Mouse (Mus musculus) Patski (cell line): ENCODE results near the gene Cdhr5. TPM values are rescaled to one million over a fixed set of nuclear protein-coding genes. Genes with fewer than 3 reads are reported as not detected.

Experiments used
- ATAC-seq: fragments of 100-300 bp; one replicate; pipeline ENCODE4 v1.8.0; 2021
- CTCF ChIA-PET: fragments of 350-600 bp; sonication (Branson Sonifier 250); formaldehyde crosslinking; loops from one replicate; lab custom pipeline; 2022; ENCODE audit warnings: inconsistent platforms; lab: Charles Lee
- POLR2A ChIA-PET: fragments of 350-600 bp; sonication (Branson Sonifier 250); formaldehyde crosslinking; loops from one replicate; lab custom pipeline; 2022; ENCODE audit warnings: antibody characterized with exemption, inconsistent platforms; lab: Charles Lee
- DNase-seq: peaks from one replicate; pipeline ENCODE4 v3.0.0-alpha.2; 2011; ENCODE audit warnings: low read depth, low spot score
- H3K27me3 ChIP-seq: fragments of 371-371 bp; one replicate; pipeline ENCODE4 v1.5.1; 2021
- CTCF ChIP-seq: fragments of 100-300 bp; IDR thresholded peaks from one replicate; pipeline ENCODE4 v1.5.1; 2021
- in situ Hi-C: fragments of 300-500 bp; cut with MboI; formaldehyde crosslinking; loops from 3 replicates; pipeline ENCODE4 v1.11.1; 2018; ENCODE audit warnings: low pct_unique_long_range_greater_than_20kb, mixed read lengths
- polyA plus RNA-seq: library from polyadenylated mRNA; unstranded; gene quantifications from one replicate; pipeline ENCODE4 v1.2.3, GENCODE M21; 2021

Gene Cdhr5
- polyA plus RNA-seq, 1 experiment from 2014 or later: not detected

- CTCF ChIA-PET: interaction anchor here (1.0 to 1.7 kb wide), 3 partner anchors 12 to 24 kb away, joined by 3 to 4 read pairs (median 3); no protein-coding TSS in a partner anchor
- TF ChIP-seq CTCF: no peak
- no peak for DNase-seq
- peak; percentile 19 for ATAC-seq
- POLR2A ChIA-PET: no interaction called here
- in situ Hi-C loops: no loop called here
- no peaks in the 10 kb centered on the region for H3K27me3 ChIP-seq
Observed at GRCm38 (mm10) chr7:141277701-141278678, 1.4 kb upstream of the Cdhr5 start.

GRCm38 (mm10) chr7:141275356-141275755 is 1.2 kb downstream of the Cdhr5 start:
- in situ Hi-C loops: no loop called here
- DNase-seq (no peak), ATAC-seq (no peak)
- POLR2A ChIA-PET: no interaction called here
- H3K27me3 ChIP-seq: no peaks in the 10 kb centered on the region
- TF ChIP-seq CTCF: no peak
- CTCF ChIA-PET: interaction anchor here (1.2 kb wide), 1 partner anchor 24 kb away, joined by 4 read pairs; no protein-coding TSS in a partner anchor

DNA sequence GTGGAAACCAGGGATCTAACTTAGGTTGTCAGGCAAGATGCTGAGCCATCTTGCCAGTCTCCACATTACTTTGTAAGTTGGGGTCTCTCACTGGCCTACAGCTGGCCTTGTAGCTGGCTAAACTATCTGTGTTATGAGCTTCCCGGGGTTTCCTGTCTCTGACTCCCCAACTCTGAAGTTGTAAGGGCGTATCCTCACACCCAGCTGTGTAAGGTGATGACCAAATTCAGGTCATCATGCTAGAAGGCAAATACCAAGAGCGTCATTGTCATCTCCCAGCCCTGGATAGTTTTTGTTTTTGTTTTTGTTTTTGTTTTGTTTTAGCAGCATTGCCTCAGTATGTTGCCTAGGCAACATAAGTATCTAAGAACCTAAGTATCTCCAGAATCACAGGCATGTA is 6.0 kb downstream of the Cdhr5 start:
- ChIA-PET CTCF (interaction anchor here (1.0 kb wide), 1 partner anchor 25 kb away, joined by 3 read pairs; no protein-coding TSS in a partner anchor), POLR2A (no interaction called here)
- ATAC-seq (no peak), DNase-seq (no peak)
- no peaks in the 10 kb centered on the region for H3K27me3 ChIP-seq
- no peak for TF ChIP-seq CTCF
- in situ Hi-C loops: no loop called here

GRCm38 (mm10) chr7:141269273-141269545 is 7.4 kb downstream of the Cdhr5 start:
- in situ Hi-C loops: loop anchor here (5.0 kb wide), 1 partner anchor 48 kb away; no protein-coding TSS in a partner anchor
- POLR2A ChIA-PET: no interaction called here

GRCm38 (mm10) chr7:141268466-141269272 is 7.9 kb downstream of the Cdhr5 start:
- ATAC-seq (no peak), DNase-seq (no peak)
- no peak for TF ChIP-seq CTCF
- ChIA-PET CTCF (interaction anchor here (1.0 to 1.2 kb wide), 2 partner anchors 34 to 60 kb away, joined by 3 read pairs; partner anchors contain the start of gene Tmem80), POLR2A (no interaction called here)
- H3K27me3 ChIP-seq: no peaks in the 10 kb centered on the region
- in situ Hi-C loops: loop anchor here (5.0 kb wide), 1 partner anchor 49 kb away; no protein-coding TSS in a partner anchor

More at GRCm38 (mm10) chr7:141269273-141269545, 7.4 kb downstream of the Cdhr5 start:
- DNase-seq (no peak), ATAC-seq (no peak)
- CTCF ChIA-PET: interaction anchor here (1.0 to 1.2 kb wide), 2 partner anchors 34 to 59 kb away, joined by 3 read pairs; partner anchors contain the start of gene Tmem80
- H3K27me3 ChIP-seq: no peaks in the 10 kb centered on the region
- no peak for TF ChIP-seq CTCF

GRCm38 (mm10) chr7:141265739-141266561 is 10.6 kb downstream of the Cdhr5 start, which contains the start of gene Irf7:
Irf7 (minus strand) TSS chr7:141266481.
- ATAC-seq (peak; percentile 66), DNase-seq (no peak)
- TF ChIP-seq CTCF: no peak
- ChIA-PET POLR2A (interaction anchor here (0.9 to 1.8 kb wide), 3 partner anchors 11 to 14 kb away, joined by 3 to 5 read pairs (median 4); no protein-coding TSS in a partner anchor), CTCF (no interaction called here)
- no peaks in the 10 kb centered on the region for H3K27me3 ChIP-seq
- in situ Hi-C loops: loop anchor here (5.0 kb wide), 1 partner anchor 51 kb away; no protein-coding TSS in a partner anchor

- POLR2A ChIA-PET: interaction anchor here (1.7 kb wide), 1 partner anchor 15 kb away, joined by 4 read pairs; no protein-coding TSS in a partner anchor
- ATAC-seq: peak; percentile 9
- CTCF ChIA-PET: no interaction called here
- DNase-seq: no peak
- H3K27me3 ChIP-seq: no peaks in the 10 kb centered on the region
- in situ Hi-C loops: loop anchor here (5.0 kb wide), 1 partner anchor 52 kb away; no protein-coding TSS in a partner anchor
- TF ChIP-seq CTCF: no peak
Observed at GRCm38 (mm10) chr7:141265411-141265738, 11.2 kb downstream of the Cdhr5 start.

GRCm38 (mm10) chr7:141264761-141265410 is 11.7 kb downstream of the Cdhr5 start:
- TF ChIP-seq CTCF: no peak
- DNase-seq (no peak), ATAC-seq (peak; percentile 29)
- POLR2A ChIA-PET: interaction anchor here (0.6 kb wide), 1 partner anchor 69 kb away, joined by 3 read pairs; no protein-coding TSS in a partner anchor
- in situ Hi-C loops: loop anchor here (5.0 kb wide), 1 partner anchor 52 kb away; no protein-coding TSS in a partner anchor
- CTCF ChIA-PET: interaction anchor here (1.8 kb wide), 1 partner anchor 31 kb away, joined by 6 read pairs; no protein-coding TSS in a partner anchor
- H3K27me3 ChIP-seq: no peaks in the 10 kb centered on the region
